Mouse (Mus musculus) heart, postnatal 0 days (tissue): ENCODE measurements at regions not wholly inside any gene's neighbourhood (a gene's known extent, or its start where the extent isn't known, plus 50 kb on each side); places are given as distances from the start of the nearest gene placed in this dataset.

Experiments used
- CTCF ChIP-seq: IDR thresholded peaks from 2 replicates; pipeline ENCODE4 v1.5.1; 2016; ENCODE audit warnings: antibody characterized with exemption, control low read depth, low read depth
- EP300 ChIP-seq: IDR thresholded peaks from 2 replicates; pipeline ENCODE4 v1.6.1; 2016; ENCODE audit warnings: antibody characterized with exemption, low read depth

DNA sequence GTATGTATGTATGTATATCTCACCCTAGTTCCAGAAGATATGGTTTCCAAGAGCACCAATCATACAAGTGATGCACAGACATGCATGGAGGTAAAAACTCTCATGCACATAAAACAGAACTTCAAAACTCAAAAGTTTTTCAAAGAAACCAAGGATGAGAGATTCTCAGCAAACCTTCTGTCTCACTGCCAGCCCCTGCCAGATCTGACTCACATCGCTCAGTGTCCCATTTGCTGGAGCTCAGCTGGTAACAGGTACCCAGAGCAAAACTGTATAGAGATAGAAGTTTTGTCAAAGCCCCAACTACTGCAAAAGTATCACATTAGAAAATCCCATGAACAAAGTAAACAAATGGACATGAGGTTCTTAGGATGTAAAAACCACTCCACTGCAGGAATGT lies 337.0 kb downstream of the 1190002N15Rik start:
- TF ChIP-seq CTCF: no peak
- no peak for TF ChIP-seq EP300
